Mouse (Mus musculus) liver, embryonic 14.5 days (tissue): Measurements from ENCODE around the gene Izumo1r. TPM values are rescaled to one million over a fixed set of nuclear protein-coding genes. Genes with fewer than 3 reads are reported as not detected.

Experiments used
- ATAC-seq: fragments of 200-750 bp; cut with Nextera tagmentation; 2 replicates; pipeline ENCODE4 v1.8.0; 2017; ENCODE audit warnings: moderate number of reproducible peaks, mild to moderate bottlenecking, moderate library complexity; ENCODE audit not compliant: insufficient read depth
- DNase-seq, 3 experiments: peaks; one replicate each; pipeline ENCODE4 v3.0.0-alpha.2; 2012 to 2013; ENCODE audit warnings: low read depth in 3 of 3, low spot score in 3 of 3
- H3K27ac ChIP-seq: fragments of 300-500 bp; sonication (generic); 2 replicates; pipeline ENCODE4 v1.5.1; 2014; ENCODE audit warnings: moderate library complexity, mild to moderate bottlenecking, control low read depth, inconsistent platforms
- H3K27me3 ChIP-seq: fragments of 300-500 bp; sonication (generic); 2 replicates; pipeline ENCODE4 v1.6.1; 2014; ENCODE audit warnings: mild to moderate bottlenecking, low read length, moderate library complexity; ENCODE audit not compliant: control insufficient read depth, insufficient read depth
- H3K36me3 ChIP-seq: fragments of 300-500 bp; sonication (generic); replicated peaks from 2 replicates; pipeline ENCODE4 v1.6.1; 2014; ENCODE audit warnings: low read depth; ENCODE audit not compliant: control insufficient read depth, insufficient read depth
- H3K4me1 ChIP-seq, 2 experiments: fragments of 200-500 bp in 1 of 2; fragments of 300-500 bp in 1 of 2; sonication (generic) in 1 of 2; replicated peaks; 2 replicates each; pipeline ENCODE4 v1.6.1; 2012 to 2014; ENCODE audit warnings: antibody characterized with exemption in 1 of 2, inconsistent platforms in 1 of 2, low read length in 1 of 2; ENCODE audit not compliant: control insufficient read depth in 2 of 2, insufficient read depth in 2 of 2
- H3K4me2 ChIP-seq: fragments of 300-500 bp; sonication (generic); 2 replicates; pipeline ENCODE4 v1.6.1; 2014; ENCODE audit warnings: low read depth, mild to moderate bottlenecking, control low read depth, moderate library complexity
- H3K4me3 ChIP-seq, 2 experiments: fragments of 200-500 bp in 1 of 2; fragments of 300-500 bp in 1 of 2; sonication (generic) in 1 of 2; 2 replicates each; pipeline ENCODE4 v1.5.1; 2012 to 2014; ENCODE audit warnings: low read depth in 2 of 2, low read length in 2 of 2, mild to moderate bottlenecking in 2 of 2, control low read depth in 1 of 2, inconsistent platforms in 1 of 2, moderate library complexity in 1 of 2; ENCODE audit not compliant: insufficient read depth in 1 of 2
- H3K9ac ChIP-seq: fragments of 300-500 bp; sonication (generic); replicated peaks from 2 replicates; pipeline ENCODE4 v1.6.1; 2014; ENCODE audit warnings: mild to moderate bottlenecking, control low read depth, moderate library complexity
- H3K9me3 ChIP-seq: fragments of 300-500 bp; sonication (generic); 2 replicates; pipeline ENCODE4 v1.6.1; 2016; ENCODE audit warnings: low read length, mixed read lengths; ENCODE audit not compliant: control insufficient read depth
- CTCF ChIP-seq: IDR thresholded peaks from 2 replicates; pipeline ENCODE4 v1.5.1; 2016; ENCODE audit warnings: antibody characterized with exemption, low read depth, control low read depth
- EP300 ChIP-seq: IDR thresholded peaks from 2 replicates; pipeline ENCODE4 v1.6.1; 2016; ENCODE audit warnings: antibody characterized with exemption, low read depth
- WGBS: fragments of 180-500 bp; shearing (Covaris S2); extraction: QIAGEN DNeasy Blood & Tissue Kit; methylation state at CpG from one replicate; pipeline ENCODE4 v1.1.7; 2014; ENCODE audit not compliant: insufficient replicate concordance; 5-methylcytosine and 5-hydroxymethylcytosine counted together
- polyA plus RNA-seq, 2 experiments: library from polyadenylated mRNA; depleted of rRNA in 1 of 2; stranded (reverse) in 1 of 2; unstranded in 1 of 2; fragments of >200 nt; fragmentation: Nextera tagmentation in 1 of 2; extraction: Ambion mirVana in 1 of 2; gene quantifications; 2 replicates each; pipeline versions ENCODE4 v1.2.1 to v1.2.3; 2012 to 2014

Gene Izumo1r
- not detected in 2 replicates for polyA plus RNA-seq (2012; rRNA removed)
- not detected in 2 replicates for polyA plus RNA-seq (2014; fragmentation: Nextera tagmentation; extraction: Ambion mirVana)

DNA sequence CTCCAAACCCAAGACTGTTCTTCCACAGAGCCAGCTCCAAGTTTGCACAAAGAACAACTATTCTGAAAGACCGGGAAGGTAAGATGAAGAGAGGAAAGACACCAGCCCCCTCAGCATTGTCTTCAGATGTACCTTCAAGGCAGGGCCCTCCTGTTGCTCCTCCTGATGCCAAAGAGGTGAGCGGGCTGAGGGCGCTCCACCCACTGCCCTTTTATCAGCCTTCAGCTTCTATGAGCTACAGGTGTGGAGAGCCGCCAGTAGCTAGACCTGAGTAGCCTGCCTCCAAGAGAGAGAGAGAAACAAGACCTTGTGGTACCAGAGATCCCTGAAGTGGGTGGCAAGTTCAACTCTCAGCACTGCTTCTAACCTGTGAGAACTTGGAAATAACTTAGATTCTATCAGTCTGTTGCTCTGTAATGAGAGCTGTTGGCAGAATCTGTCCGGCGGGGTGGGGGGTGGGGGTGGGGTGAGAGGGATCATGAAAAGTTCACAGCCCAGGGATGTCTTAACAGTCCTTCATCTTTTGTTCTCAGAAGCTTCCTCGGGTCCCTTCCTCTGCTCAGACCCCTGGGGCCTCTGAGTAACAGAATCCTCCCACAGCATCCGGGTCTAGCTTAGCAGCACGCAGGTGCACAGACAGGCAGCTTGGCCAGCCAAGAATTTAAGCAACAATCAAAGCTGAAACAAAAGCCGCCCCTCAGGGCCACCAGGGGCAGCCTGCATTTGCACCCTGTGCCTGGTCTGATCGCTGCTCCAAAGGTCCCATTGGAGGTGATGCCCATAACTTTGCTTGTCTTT lies at the start of gene Izumo1r:
Gene Izumo1r (minus strand): TSS at position 369 of the 798 bp plus-strand sequence.
- H3K4me1 ChIP-seq: no peaks in the 10 kb centered on the region; a peak in 1 of 4 replicates
- 34% methylated on average over 11 of the region's 11 CpGs for WGBS
- no peaks in the 10 kb centered on the region for H3K9me3 ChIP-seq
- no peak within 1 kb of the TSS for H3K4me3 ChIP-seq
- no peaks in the 10 kb centered on the region for H3K27me3 ChIP-seq
- H3K4me2 ChIP-seq: no peak within 1 kb of the TSS
- H3K36me3 ChIP-seq: no peaks in the 10 kb centered on the region
- H3K9ac ChIP-seq: no peak within 1 kb of the TSS
- DNase-seq (no peak), ATAC-seq (no peak)
- TF ChIP-seq EP300: no peak
- TF ChIP-seq CTCF: no peak
- H3K27ac ChIP-seq: no peak within 1 kb of the TSS

GRCm38 (mm10) chr9:14951072-14951471 lies 47.3 kb upstream of the Izumo1r start:
- H3K4me3 ChIP-seq: no peak overlapping the region
- no peaks in the 10 kb centered on the region for H3K36me3 ChIP-seq
- ATAC-seq (no peak), DNase-seq (no peak)
- H3K9me3 ChIP-seq: no peaks in the 10 kb centered on the region
- no peak overlapping the region for H3K4me2 ChIP-seq
- H3K27me3 ChIP-seq: no peaks in the 10 kb centered on the region
- no peak for TF ChIP-seq EP300
- TF ChIP-seq CTCF: no peak
- WGBS: 50% methylated on average over 5 of the region's 5 CpGs
- no peak overlapping the region for H3K27ac ChIP-seq
- H3K4me1 ChIP-seq: no peaks in the 10 kb centered on the region
- H3K9ac ChIP-seq: no peak overlapping the region

DNA sequence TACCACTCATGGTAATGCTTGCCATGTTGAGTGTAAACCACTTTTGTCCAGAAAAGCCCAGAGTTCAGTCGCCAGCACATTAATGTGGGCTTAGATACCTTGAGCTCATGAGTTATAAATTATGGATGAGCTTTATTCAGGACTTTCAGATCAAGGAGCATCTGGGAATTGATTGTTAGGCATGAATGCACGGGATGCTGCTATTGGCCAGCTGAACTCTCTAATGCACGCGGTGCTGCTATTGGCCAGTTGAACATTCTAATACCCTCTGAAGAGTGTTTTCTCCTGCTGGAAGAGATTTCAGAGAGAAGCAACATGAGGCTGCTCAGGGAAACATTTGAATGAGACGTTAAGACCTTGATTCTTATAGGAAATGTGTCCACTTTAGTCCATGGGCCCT lies 45.1 kb upstream of the Izumo1r start:
- 65% methylated on average over 5 of the region's 5 CpGs for WGBS
- no peak for ATAC-seq
- no peak overlapping the region for H3K4me3 ChIP-seq
- H3K36me3 ChIP-seq: no peaks in the 10 kb centered on the region
- no peak overlapping the region for H3K4me2 ChIP-seq
- no peaks in the 10 kb centered on the region for H3K4me1 ChIP-seq
- DNase-seq: no peak
- no peaks in the 10 kb centered on the region for H3K9me3 ChIP-seq
- H3K27me3 ChIP-seq: no peaks in the 10 kb centered on the region
- no peak overlapping the region for H3K9ac ChIP-seq
- no peak overlapping the region for H3K27ac ChIP-seq
- TF ChIP-seq EP300 (no peak), CTCF (no peak)

DNA sequence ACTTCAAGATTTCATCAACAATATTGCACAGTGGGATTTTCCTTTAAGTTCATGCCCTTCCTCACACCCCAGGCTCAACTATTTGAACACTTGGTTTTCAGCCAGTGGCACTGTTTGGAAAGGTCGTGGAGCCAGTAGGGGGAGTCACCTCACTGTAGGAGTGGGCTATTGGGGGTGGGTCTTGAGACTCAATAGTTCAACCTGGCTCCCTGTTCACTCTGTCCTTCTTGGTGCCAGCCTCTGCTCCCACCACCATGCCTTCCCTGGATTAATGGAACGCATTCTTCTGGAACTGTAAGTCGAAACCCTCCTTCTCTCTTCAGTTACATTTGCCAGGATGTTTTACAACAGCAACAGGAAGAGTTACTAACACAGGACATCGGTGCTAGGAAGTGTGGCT lies 42.9 kb upstream of the Izumo1r start:
- no peaks in the 10 kb centered on the region for H3K9me3 ChIP-seq
- H3K4me3 ChIP-seq: no peak overlapping the region
- TF ChIP-seq CTCF: no peak
- no peak for TF ChIP-seq EP300
- no peak overlapping the region for H3K27ac ChIP-seq
- no peaks in the 10 kb centered on the region for H3K27me3 ChIP-seq
- WGBS: 33% methylated on average over 4 of the region's 4 CpGs
- H3K4me2 ChIP-seq: no peak overlapping the region
- no peaks in the 10 kb centered on the region for H3K36me3 ChIP-seq
- DNase-seq (no peak), ATAC-seq (no peak)
- H3K4me1 ChIP-seq: no peaks in the 10 kb centered on the region
- H3K9ac ChIP-seq: no peak overlapping the region

- Histone ChIP-seq H3K27me3 (no peaks in the 10 kb centered on the region), H3K9ac (no peak overlapping the region), H3K4me1 (no peaks in the 10 kb centered on the region), H3K9me3 (no peaks in the 10 kb centered on the region), H3K36me3 (no peaks in the 10 kb centered on the region), H3K4me2 (no peak overlapping the region), H3K4me3 (no peak overlapping the region), H3K27ac (no peak overlapping the region)
- ATAC-seq (no peak), DNase-seq (no peak)
- TF ChIP-seq CTCF (no peak), EP300 (no peak)
- WGBS: 41% methylated on average over 3 of the region's 3 CpGs
These were observed 42.2 kb upstream of the Izumo1r start for GRCm38 (mm10) chr9:14945919-14946318.
